Mouse (Mus musculus): ENCODE results near the gene Sergef. TPM values are rescaled to one million over a fixed set of nuclear protein-coding genes. Genes with fewer than 3 reads are reported as not detected.

Sergef gene
- total and polyA plus RNA-seq, 3 experiments: 2.9 to 5.1 (median 3.6) TPM

DNA sequence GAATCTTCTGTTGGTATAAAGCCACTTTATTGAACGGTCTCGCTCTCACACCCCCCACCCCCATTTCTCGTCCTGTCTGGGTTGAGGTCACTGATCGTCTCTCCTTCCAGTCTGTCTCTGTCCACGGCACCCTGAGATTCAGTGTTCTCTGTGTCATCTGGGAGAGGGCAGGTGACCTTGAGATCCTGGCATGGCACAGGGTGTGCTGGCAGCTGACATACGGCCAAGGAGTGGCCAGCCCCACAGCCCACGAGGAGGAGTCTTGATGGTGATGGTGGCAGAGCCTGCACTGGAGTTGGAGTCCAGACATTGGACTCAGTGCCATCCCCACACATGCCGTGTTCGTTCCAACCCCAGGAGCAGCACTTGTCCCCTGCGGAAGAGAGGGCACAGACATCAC is 196.4 kb downstream of the Sergef start:
- no peaks in the 10 kb centered on the region for H3K4me1 ChIP-seq (ENCODE audit: control insufficient read depth, insufficient read depth, low read length)
- H3K27ac ChIP-seq: no peak overlapping the region
- TF ChIP-seq POLR2A (IDR thresholded peaks at IDR 0.05; ENCODE audit: insufficient read depth, low read depth, low read length) (no peak), EP300 (IDR thresholded peaks at IDR 0.05; ENCODE audit: insufficient read depth, low read depth, low read length) (no peak), CTCF (IDR thresholded peaks at IDR 0.05) (no peak)
- DNase-seq: peak in 1 of 2 experiments; percentile 15
- no peaks in the 10 kb centered on the region for H3K36me3 ChIP-seq (ENCODE audit: control insufficient read depth, insufficient read depth, low read length)
- intact Hi-C loops (cut with DNase I): no loop called here
- no peaks in the 10 kb centered on the region for H3K27me3 ChIP-seq (ENCODE audit: control insufficient read depth, insufficient read depth, low read length)
- H3K9ac ChIP-seq (ENCODE audit: low read depth, low read length): no peak overlapping the region
- WGBS: 71% methylated on average over 10 of the region's 10 CpGs
- no peak overlapping the region for H3K4me3 ChIP-seq
- no peaks in the 10 kb centered on the region for H3K79me2 ChIP-seq (replicated peaks; ENCODE audit: control insufficient read depth, insufficient read depth, low read length)

DNA sequence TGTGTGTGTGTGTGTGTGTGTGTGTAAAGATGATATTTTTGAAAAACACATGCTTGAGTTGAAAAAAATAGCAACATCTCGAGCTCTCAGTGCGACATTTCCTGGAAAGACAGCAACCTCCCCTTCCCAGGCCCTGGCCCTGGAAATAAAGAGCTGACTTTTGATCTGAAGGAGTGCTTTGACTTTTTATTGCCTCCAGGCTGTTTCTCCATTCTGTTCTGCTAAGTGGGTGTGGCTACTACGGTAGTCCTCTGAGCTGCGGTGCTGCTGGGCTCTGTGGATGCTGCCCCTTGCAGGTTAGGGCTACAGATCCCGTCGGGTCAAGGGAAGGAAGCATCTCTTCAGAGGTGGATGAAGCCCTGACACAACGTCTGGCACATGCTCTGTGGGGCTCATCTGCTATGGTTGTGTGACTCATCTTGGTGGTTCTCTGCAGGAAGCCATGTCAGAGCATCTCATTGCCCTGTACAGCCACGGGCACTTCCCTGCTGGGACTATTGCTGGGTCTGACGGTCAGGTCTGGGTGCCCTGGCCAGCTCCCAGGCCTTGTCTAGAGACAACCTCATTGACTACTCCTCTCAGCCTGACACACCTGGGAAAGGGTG is 201.0 kb downstream of the Sergef start:
- H3K27me3 ChIP-seq (ENCODE audit: control insufficient read depth, insufficient read depth, low read length): no peaks in the 10 kb centered on the region
- intact Hi-C loops (cut with DNase I): no loop called here
- H3K4me3 ChIP-seq: no peak overlapping the region
- no peak overlapping the region for H3K27ac ChIP-seq
- no peak overlapping the region for H3K9ac ChIP-seq (ENCODE audit: low read depth, low read length)
- no peak for DNase-seq
- TF ChIP-seq EP300 (IDR thresholded peaks at IDR 0.05; ENCODE audit: insufficient read depth, low read depth, low read length) (no peak), POLR2A (IDR thresholded peaks at IDR 0.05; ENCODE audit: insufficient read depth, low read depth, low read length) (no peak), CTCF (IDR thresholded peaks at IDR 0.05) (no peak)
- H3K36me3 ChIP-seq (ENCODE audit: control insufficient read depth, insufficient read depth, low read length): no peaks in the 10 kb centered on the region
- no peaks in the 10 kb centered on the region for H3K4me1 ChIP-seq (ENCODE audit: control insufficient read depth, insufficient read depth, low read length)
- WGBS: 68% methylated on average over 9 of the region's 9 CpGs
- no peaks in the 10 kb centered on the region for H3K79me2 ChIP-seq (replicated peaks; ENCODE audit: control insufficient read depth, insufficient read depth, low read length)

DNA sequence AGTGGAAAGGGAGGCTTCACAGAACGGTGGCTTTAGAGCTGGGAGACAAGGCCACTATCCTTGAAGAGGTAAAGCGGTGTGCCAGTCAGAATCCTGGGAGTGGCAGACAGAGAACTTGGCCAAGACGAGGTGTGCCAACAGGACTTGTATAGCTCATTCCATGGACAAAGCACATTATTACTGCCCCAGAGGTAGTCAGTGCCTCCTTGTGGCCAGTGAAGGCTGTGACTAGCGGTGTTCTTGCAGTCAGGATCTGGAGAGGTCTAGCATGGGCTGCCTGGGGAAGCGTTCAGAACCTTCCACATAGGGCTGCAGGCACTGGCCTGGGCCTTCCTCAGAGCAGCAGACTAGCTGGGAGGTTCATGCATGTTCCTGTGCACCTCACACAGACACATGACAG is 203.8 kb downstream of the Sergef start:
- no peak overlapping the region for H3K27ac ChIP-seq
- TF ChIP-seq POLR2A (IDR thresholded peaks at IDR 0.05; ENCODE audit: insufficient read depth, low read depth, low read length) (no peak), CTCF (IDR thresholded peaks at IDR 0.05) (no peak), EP300 (IDR thresholded peaks at IDR 0.05; ENCODE audit: insufficient read depth, low read depth, low read length) (no peak)
- H3K36me3 ChIP-seq (ENCODE audit: control insufficient read depth, insufficient read depth, low read length): no peaks in the 10 kb centered on the region
- H3K4me3 ChIP-seq: no peak overlapping the region
- no peaks in the 10 kb centered on the region for H3K79me2 ChIP-seq (replicated peaks; ENCODE audit: control insufficient read depth, insufficient read depth, low read length)
- no peak for DNase-seq
- intact Hi-C loops (cut with DNase I): no loop called here
- H3K9ac ChIP-seq (ENCODE audit: low read depth, low read length): no peak overlapping the region
- no peaks in the 10 kb centered on the region for H3K27me3 ChIP-seq (ENCODE audit: control insufficient read depth, insufficient read depth, low read length)
- no peaks in the 10 kb centered on the region for H3K4me1 ChIP-seq (ENCODE audit: control insufficient read depth, insufficient read depth, low read length)
- WGBS: 89% methylated on average over 5 of the region's 5 CpGs

GRCm38 (mm10) chr7:46433874-46434273 is 205.7 kb downstream of the Sergef start:
- no peaks in the 10 kb centered on the region for H3K79me2 ChIP-seq (replicated peaks; ENCODE audit: control insufficient read depth, insufficient read depth, low read length)
- intact Hi-C loops (cut with DNase I): no loop called here
- H3K4me1 ChIP-seq (ENCODE audit: control insufficient read depth, insufficient read depth, low read length): no peaks in the 10 kb centered on the region
- H3K9ac ChIP-seq (ENCODE audit: low read depth, low read length): no peak overlapping the region
- H3K4me3 ChIP-seq: no peak overlapping the region
- TF ChIP-seq POLR2A (IDR thresholded peaks at IDR 0.05; ENCODE audit: insufficient read depth, low read depth, low read length) (no peak), EP300 (IDR thresholded peaks at IDR 0.05; ENCODE audit: insufficient read depth, low read depth, low read length) (no peak), CTCF (IDR thresholded peaks at IDR 0.05) (no peak)
- no peaks in the 10 kb centered on the region for H3K27me3 ChIP-seq (ENCODE audit: control insufficient read depth, insufficient read depth, low read length)
- 38% methylated on average over 5 of the region's 5 CpGs for WGBS
- H3K27ac ChIP-seq: no peak overlapping the region
- DNase-seq: no peak
- H3K36me3 ChIP-seq (ENCODE audit: control insufficient read depth, insufficient read depth, low read length): no peaks in the 10 kb centered on the region

GRCm38 (mm10) chr7:46425012-46425411 is 214.6 kb downstream of the Sergef start:
- TF ChIP-seq POLR2A (IDR thresholded peaks at IDR 0.05; ENCODE audit: insufficient read depth, low read depth, low read length) (no peak), EP300 (IDR thresholded peaks at IDR 0.05; ENCODE audit: insufficient read depth, low read depth, low read length) (no peak)
- intact Hi-C loops (cut with DNase I): no loop called here
- Histone ChIP-seq H3K36me3 (ENCODE audit: control insufficient read depth, insufficient read depth, low read length) (no peaks in the 10 kb centered on the region), H3K79me2 (replicated peaks; ENCODE audit: control insufficient read depth, insufficient read depth, low read length) (no peaks in the 10 kb centered on the region), H3K9ac (ENCODE audit: low read depth, low read length) (no peak overlapping the region), H3K4me3 (no peak overlapping the region), H3K27me3 (ENCODE audit: control insufficient read depth, insufficient read depth, low read length) (no peaks in the 10 kb centered on the region), H3K4me1 (ENCODE audit: control insufficient read depth, insufficient read depth, low read length) (no peaks in the 10 kb centered on the region), H3K27ac (no peak overlapping the region)
- DNase-seq: no peak
- WGBS: 58% methylated on average over 4 of the region's 4 CpGs

- DNase-seq: no peak
- TF ChIP-seq CTCF (IDR thresholded peaks at IDR 0.05) (no peak), EP300 (IDR thresholded peaks at IDR 0.05; ENCODE audit: insufficient read depth, low read depth, low read length) (no peak), POLR2A (IDR thresholded peaks at IDR 0.05; ENCODE audit: insufficient read depth, low read depth, low read length) (no peak)
- no peak overlapping the region for H3K27ac ChIP-seq
- H3K4me3 ChIP-seq: no peak overlapping the region
- H3K36me3 ChIP-seq (ENCODE audit: control insufficient read depth, insufficient read depth, low read length): no peaks in the 10 kb centered on the region
- no peaks in the 10 kb centered on the region for H3K27me3 ChIP-seq (ENCODE audit: control insufficient read depth, insufficient read depth, low read length)
- H3K79me2 ChIP-seq (replicated peaks; ENCODE audit: control insufficient read depth, insufficient read depth, low read length): no peaks in the 10 kb centered on the region
- H3K4me1 ChIP-seq (ENCODE audit: control insufficient read depth, insufficient read depth, low read length): no peaks in the 10 kb centered on the region
- intact Hi-C loops (cut with DNase I): no loop called here
- no peak overlapping the region for H3K9ac ChIP-seq (ENCODE audit: low read depth, low read length)
- WGBS: 44% methylated on average over 3 of the region's 3 CpGs
These were observed 215.7 kb downstream of the Sergef start for GRCm38 (mm10) chr7:46423951-46424350.
